Mouse (Mus musculus): ENCODE results near the gene Ggt1.
"Not testable (repeated sequence)": the region's sequence is repeated elsewhere in the genome, so short reads cannot be mapped to it uniquely, and the experiment has no call there.

Gene Ggt1

DNA sequence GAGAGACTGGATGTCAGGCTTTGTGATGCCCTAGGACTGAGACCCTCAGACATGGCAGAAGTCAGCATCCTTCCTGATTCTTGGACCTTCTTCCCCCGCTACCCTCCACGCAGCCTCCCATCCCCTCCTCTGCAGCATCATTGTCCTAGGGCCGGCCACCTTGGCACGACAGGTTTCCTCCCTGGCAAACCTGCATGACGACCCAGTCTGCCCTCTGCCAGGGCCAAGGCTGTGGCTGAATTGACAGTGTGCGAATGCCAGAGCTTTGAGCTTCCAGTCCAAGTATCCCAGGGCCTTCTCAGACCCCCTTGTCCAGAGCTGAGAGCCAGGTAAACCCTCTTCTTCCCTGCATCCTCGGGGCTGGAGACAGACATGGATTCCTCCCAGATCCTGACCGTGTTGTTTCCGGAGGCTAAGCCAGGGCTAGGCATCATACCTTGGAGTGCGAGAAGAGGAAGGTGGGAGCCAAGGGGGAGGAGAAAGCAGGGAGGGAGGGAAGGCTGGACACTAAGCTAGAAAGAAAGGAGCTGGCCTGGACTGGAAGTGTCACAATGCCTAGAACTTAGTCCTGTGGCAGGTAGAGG is at the start of gene Ggt1:
Gene Ggt1, plus strand, starts transcription at position 534 of the 584 bp plus-strand sequence.
- no peak for DNase-seq

GRCm38 (mm10) chr10:75511897-75512296 is 49.5 kb upstream of the Ggt1 start:
- DNase-seq, result no peak

DNA sequence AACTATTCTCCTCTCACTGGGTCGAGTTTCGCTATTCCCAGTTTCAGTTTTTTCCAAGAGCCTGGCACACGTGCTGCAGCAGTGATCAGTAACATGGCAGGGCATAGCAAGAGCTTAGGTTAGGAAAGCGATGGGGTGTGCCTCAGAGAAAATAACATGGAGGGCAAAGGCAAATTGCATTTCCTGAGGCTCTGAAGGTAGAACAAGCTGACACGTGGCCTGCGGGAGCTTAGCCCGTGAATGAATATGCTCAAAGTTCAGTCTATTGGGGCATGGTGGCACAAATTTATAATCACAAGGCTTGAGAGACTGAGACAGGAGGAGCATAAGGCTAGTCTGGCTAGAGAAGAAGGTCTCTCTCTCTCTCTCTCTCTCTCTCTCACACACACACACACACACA is 48.6 kb upstream of the Ggt1 start:
- no peak for DNase-seq

GRCm38 (mm10) chr10:75513306-75514067 is 47.9 kb upstream of the Ggt1 start:
- DNase-seq, result no peak

GRCm38 (mm10) chr10:75514361-75514760 is 47.0 kb upstream of the Ggt1 start:
- DNase-seq, result no peak

GRCm38 (mm10) chr10:75515216-75516037 is 46.0 kb upstream of the Ggt1 start:
- no peak for DNase-seq

DNA sequence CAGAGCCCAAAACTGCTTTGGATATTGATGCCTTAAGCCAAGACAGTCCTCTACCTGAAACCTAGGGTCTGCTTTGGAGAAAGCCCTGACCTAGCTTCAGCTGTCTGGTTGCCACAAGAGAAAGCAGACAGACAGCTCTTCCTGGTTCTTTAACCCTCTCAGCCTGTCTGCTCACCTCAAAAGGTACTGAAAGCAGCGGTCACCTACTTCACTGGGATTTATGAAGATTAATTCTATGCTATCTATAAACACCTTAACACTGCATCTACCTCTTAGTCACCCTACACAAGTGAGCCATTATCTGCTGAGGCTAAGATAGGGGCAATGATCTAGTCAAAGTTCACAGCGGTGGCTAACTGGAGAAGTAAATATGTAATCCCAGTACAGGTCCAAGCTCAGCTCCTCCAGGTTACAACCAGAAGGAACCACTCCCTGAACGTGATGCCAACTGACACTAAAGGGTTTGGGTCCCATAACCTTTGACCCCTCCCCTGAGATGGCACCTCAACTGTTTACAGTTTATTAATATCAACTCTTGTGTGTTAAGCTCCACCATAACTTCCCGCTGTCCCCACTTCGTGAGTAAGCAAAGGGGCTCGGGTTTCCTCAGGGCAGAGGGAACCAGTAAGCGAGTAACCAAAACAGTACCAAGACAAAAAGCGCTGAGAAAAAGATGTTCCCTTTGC is 45.2 kb upstream of the Ggt1 start:
- no peak for DNase-seq

DNA sequence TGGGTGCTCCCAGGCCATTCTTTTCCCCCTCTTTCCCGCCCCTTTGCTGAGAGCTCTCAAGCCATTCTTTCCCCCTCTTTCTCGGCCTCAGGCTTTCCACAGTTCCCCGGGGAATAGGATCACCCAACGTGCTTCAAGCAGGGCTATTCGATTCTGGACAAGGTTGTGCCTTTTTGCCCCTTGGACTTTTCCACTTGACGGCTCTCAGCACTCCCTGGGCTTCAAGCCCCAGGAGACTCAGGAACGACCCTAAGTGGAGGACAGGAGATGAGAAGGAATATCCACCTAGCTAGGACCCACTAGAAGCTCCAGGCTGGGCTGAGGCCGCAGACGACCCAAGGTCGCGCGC is 44.7 kb upstream of the Ggt1 start:
- DNase-seq, result no peak

- DNase-seq, result peak; percentile 98
These were observed 44.2 kb upstream of the Ggt1 start, which contains the start of gene Snrpd3 for GRCm38 (mm10) chr10:75517073-75517757. TSS of gene Snrpd3 (plus strand) at chr10:75517551.

GRCm38 (mm10) chr10:75517758-75518143 is 43.7 kb upstream of the Ggt1 start, which contains the start of gene Gucd1:
TSS of gene Gucd1 (minus strand) at chr10:75517972.
- DNase-seq, result peak; percentile 99

- DNase-seq, result no peak
These were observed 40.8 kb upstream of the Ggt1 start for GRCm38 (mm10) chr10:75520581-75520980.

- no peak for DNase-seq
These were observed 39.8 kb upstream of the Ggt1 start for GRCm38 (mm10) chr10:75521643-75522042.

DNA sequence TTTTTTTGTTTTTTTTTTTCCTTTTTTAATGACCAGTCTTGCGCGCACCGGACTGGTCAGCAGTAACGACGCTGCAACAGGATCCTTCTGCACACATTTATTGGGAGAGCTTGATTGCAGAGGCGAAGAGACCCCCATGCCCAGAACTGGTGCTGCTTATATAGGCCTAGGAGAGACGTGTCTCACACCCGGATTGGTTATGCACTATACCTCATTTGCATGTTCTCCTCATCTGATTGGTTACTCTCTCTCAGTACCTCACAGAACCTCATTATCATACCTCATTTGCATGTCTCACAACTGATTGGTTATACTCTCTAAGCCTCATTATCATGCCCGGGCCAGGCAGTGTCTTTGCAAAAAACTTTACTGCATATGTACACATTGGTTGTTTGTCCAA is 36.0 kb upstream of the Ggt1 start:
- DNase-seq, result not testable (repeated sequence)

DNA sequence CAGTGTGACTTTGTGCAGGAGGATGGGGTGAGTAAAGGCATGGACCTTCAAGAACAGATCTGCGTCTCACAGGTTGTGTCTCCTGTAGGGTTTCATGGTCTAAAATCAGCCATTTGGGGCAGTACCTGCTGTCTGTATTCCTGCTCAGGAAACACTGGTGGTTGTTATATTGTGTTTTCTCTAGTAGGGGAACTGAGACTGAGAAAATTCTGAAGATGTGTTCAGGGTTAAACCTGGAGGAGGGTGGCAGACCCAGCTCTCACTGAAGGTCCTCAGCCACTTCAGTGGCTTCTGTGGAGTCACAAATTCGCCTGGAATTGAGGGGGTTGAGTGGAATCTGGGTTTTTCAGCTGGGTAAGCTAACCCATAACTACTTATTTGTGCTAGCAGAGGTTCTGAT is 31.1 kb upstream of the Ggt1 start:
- DNase-seq, result no peak

DNA sequence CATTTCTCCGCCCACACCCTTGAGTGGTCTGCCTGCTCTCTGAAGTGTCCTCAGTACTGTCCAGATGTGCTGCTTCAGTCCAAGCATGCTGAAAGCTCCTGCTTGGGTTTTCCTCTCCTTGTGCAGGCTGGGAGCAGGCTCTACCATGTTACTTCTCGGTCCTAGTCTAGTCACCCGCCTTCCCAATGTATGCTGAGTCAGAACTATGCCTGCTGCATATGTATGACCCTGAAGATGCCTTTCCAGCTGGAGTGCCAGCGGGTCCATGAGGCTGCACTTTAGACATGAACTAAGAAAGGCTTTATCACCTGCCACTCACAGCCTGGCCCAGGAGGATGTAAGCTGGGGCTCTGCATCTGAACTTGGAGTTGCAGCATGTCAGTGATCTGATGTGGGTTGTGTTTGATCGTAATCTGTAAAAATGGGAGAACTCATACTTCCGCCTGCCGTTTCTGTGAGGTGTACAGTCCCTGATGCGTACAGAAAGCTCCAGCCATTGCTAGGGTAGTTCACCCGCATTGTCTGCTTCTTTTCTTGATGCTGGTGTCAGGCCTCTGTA is 29.8 kb upstream of the Ggt1 start:
- DNase-seq, result no peak

GRCm38 (mm10) chr10:75534216-75534615 is 27.2 kb upstream of the Ggt1 start:
- DNase-seq, result no peak

GRCm38 (mm10) chr10:75534934-75535333 is 26.5 kb upstream of the Ggt1 start:
- DNase-seq, result peak; percentile 35

GRCm38 (mm10) chr10:75535423-75535822 is 26.0 kb upstream of the Ggt1 start:
- peak; percentile 49 for DNase-seq

DNA sequence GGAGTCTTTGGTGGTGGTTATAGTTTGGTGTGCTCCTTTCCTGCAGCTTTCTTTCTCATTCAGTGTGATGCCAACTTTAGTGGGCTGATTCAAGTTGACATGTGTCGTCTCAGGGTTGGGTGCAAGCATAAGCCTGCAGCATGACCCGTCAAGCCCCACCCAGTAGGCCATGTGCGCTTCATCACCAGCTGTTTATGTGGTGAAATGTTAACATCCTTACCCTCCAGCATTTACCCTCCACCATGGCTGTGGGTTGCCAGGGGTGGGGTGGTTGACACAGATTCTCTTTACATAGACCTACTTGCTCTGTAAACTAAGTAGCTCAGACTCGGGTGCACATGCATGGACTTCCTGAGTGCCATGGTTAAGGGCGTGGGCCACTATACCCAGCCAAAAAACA is 25.3 kb upstream of the Ggt1 start:
- DNase-seq, result no peak

DNA sequence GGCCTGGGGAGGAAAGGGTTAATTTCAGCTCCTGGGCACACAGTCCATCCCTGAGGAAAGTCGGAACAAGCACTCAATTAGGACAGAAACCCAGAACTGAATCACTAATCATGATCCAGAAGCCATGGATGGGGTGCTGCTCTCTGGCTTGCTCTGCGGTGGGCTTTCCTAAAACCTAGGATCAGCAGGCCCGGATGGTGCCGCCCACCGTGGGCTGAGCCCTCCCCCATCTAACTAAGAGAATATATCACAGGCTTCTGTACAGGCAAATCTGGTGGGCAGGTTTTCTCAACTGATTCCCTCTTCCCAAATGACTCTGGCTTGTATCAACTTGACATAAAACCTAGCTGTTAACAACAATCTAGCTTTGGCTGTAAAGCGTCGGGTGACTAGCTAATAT is 13.5 kb upstream of the Ggt1 start:
- DNase-seq, result no peak

DNA sequence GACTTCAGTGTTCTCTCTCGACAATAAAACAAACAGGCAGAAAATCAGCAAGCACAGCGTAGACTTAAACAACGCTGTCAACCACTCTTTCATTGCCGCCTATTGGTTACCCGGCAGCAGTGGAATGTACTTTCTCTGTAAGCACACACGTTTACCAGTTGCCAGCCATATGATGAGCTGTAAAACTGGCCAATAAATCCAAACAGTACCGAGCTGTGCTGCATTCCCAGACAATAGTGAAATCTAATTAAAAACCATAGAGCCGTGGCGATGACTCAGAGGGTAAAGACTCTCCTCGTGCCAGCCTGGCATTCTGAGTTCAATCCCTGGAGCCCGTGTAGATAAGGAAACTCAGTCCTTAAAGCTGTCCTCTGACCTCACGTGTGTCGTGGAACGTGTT is 12.9 kb upstream of the Ggt1 start:
- DNase-seq, result no peak

- DNase-seq, result no peak
These were observed 11.5 kb upstream of the Ggt1 start for GRCm38 (mm10) chr10:75549886-75550285.
